Mouse (Mus musculus) CD8-positive naive resting alpha-beta T cell, adult 2 months (primary cell): ENCODE results near the gene Lmf1.

Source experiments
- DNase-seq, 2 experiments: peaks; one replicate each; pipeline ENCODE4 v3.0.0; 2022; ENCODE audit warnings: low read depth in 2 of 2, low spot score in 2 of 2

Gene Lmf1

DNA sequence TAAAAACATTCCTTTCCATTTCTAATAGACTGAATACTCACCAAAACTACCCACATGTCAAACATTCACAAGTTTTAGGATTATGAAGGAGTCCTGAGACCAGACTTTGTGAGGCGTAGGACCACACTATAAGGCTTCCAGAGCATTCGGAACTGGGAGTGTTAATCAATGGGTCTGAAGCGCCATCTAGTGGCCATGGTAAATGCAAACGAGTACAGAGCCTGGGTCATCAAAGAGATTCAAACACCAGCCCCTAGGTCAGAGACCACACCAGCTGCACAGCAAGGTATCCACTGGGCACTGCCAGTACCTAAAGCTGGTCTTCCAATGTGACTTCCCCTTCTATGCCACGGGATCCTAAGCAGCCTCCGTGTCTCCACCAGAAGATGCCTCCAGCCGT, 119.6 kb downstream of the Lmf1 start:
- peak; percentile 53 to 70 for DNase-seq

GRCm38 (mm10) chr17:25700863-25701496, 122.1 kb downstream of the Lmf1 start:
- DNase-seq, result no peak

GRCm38 (mm10) chr17:25709994-25710393, 131.1 kb downstream of the Lmf1 start:
- DNase-seq, result no peak

GRCm38 (mm10) chr17:25711136-25711535, 132.3 kb downstream of the Lmf1 start:
- no peak for DNase-seq
